Mouse (Mus musculus): ENCODE measurements around the gene Dlg2. TPM values are rescaled to one million over a fixed set of nuclear protein-coding genes. Genes with fewer than 3 reads are reported as not detected.

The Dlg2 gene
- total RNA-seq, 2 experiments from 2014 or later = 0.25 to 0.54 TPM

DNA sequence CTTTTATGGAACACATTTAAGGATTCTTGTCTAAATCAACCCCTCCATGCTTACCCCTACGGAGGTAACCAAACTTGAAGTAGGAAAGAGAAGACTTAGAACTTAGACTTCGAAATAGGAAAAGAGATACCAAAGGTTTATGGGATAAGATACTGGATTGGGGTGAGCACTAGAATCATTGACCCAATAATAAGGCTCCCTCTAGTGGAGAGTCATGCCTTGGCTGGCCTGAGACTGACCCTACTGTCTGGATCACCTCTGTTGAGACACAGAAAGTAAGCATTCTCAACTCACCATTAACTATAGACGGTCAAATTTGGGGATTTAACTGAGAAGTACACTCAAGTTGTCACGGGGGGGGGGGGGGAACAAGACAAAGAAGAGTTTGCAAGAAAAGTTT, 1847.2 kb downstream of the Dlg2 start:
- ATAC-seq (replicated peaks; ENCODE audit: poor library complexity) = peak; percentile 81

DNA sequence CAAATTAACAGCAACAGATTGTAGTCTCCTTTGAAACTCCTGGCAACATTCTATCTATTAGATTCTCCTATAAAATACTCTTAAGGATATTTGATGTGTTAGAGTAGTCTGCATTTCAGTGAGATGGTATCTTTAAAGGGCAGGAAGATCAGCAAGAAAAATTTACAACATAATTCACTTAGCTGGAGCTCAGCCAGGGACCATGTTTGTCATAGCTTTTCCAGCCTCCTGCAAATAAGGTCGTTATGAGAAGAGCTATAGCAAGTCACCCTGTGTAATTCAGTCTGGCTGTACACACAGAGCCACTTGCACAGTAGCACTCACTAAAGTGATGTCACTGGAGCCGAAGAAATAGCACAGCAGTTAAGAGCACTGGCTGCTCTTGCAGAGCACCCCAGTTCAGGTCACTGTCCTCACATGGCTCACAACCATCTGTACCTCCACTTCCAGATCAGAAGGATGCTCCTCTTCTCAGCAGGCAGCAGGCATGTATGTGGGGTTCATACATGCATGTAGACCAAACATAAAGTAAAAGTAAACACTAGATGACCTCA, 1850.9 kb downstream of the Dlg2 start:
- no peak for ATAC-seq (replicated peaks; ENCODE audit: poor library complexity)

DNA sequence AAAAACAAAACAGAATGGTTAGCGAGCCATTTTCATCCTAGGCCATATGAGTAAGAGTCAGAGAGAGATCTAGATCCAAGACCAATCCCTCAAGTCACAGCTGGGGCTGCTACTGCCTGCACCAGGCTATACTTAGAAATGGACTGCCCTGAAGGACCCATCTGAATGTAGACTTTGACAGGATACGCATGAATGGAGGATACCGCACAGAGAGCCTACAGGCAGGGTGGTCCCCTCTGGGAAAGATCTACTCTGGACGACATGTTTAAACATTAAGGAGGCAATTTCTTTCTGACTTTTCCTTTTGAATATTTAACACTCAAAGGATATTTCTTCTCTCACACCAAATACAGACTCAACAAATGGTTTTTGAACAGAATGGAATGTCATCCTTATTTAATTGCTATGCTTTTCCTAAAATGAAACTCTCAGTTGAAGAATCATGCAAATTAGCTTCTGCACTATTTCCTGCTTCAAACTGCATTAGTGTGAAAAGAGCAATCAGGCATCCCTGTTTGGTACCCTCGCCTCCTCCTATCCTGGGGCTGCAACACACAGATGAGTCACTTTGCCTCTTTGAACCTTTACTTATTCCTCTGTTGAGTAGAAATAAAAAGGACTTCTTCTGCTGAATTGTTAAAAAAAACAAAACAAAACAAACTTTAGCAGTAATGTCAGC, 1856.9 kb downstream of the Dlg2 start:
- ATAC-seq (replicated peaks; ENCODE audit: poor library complexity) = no peak

DNA sequence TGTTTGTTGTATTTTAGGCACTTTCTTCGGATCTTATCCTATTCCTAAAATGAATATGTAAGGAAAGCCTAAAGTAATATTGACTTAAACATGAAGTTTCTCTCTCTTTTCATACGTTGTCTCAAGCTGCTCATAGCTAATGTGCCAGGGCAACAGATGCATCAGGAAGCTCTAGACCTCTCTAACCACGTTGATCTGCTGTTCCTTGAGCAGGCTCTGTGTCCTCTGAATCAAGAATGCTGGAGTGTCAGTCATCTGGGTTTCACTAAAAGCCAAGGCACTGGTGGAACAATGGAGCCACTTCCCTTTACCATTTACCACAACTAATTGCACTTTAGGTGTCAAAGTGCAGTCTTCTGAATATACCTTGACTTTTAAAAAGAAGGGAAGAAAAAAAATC, 1880.1 kb downstream of the Dlg2 start:
- ATAC-seq (replicated peaks; ENCODE audit: poor library complexity) = no peak; the same call in 1 of the 2 replicates

DNA sequence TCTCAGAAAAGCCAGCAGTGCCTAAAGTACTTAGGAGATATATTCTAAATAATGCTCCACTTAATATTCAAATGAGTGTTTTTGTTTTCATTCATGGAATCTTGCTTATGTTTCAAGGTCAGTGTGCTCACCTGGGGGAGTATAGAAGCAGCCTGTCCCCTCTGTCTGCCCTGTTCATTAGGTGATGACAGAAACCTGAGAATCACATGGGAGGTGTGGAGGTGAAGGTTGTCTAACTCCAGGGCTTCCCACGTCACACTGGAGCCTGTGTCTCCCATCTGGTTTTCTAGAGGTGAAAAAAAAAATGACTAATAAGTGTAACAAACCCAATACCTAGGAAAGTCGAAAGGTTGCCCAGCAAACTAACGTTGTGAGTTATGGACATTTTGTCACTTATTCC, 1886.9 kb downstream of the Dlg2 start:
- ATAC-seq (replicated peaks; ENCODE audit: poor library complexity) = no peak

DNA sequence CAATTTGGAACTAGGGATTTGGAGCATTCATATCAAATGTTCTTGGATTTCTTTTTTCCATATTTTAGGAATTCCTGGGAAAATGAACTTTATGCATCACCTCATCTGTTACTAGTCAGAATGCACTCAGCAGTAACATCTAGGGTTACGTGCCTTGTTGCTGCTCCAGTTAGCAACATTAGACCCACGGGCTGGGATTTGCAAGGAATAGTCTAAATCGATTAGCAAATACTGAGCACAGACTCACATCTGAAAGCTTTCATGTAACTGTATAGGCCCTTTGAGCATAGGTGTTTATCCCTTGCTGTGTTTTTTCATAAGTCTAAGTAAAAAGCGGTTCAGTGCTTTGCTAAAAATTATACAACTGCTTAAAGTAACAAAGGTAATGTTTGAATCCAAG, 1887.3 kb downstream of the Dlg2 start:
- ATAC-seq (replicated peaks; ENCODE audit: poor library complexity) = no peak

DNA sequence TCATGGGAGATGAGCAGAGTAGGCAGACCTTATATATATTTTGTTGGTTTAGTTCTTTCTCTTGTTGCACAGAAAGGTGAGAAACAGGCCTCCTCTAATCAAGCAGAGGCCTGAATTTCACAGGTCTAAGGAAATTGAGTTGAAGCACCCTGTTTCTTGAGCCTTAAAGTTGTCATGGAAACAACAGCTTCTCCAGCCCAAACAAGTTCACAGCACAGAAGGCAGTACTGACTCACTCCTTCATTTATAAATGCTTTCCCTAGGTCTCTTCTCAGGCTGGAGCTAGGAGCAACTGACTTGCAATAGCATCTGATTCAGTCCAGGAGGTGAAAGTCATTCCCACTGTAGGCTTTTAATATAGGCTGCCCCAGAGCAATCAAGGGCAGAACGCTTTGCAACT, 1890.6 kb downstream of the Dlg2 start:
- no peak for ATAC-seq (replicated peaks; ENCODE audit: poor library complexity)

DNA sequence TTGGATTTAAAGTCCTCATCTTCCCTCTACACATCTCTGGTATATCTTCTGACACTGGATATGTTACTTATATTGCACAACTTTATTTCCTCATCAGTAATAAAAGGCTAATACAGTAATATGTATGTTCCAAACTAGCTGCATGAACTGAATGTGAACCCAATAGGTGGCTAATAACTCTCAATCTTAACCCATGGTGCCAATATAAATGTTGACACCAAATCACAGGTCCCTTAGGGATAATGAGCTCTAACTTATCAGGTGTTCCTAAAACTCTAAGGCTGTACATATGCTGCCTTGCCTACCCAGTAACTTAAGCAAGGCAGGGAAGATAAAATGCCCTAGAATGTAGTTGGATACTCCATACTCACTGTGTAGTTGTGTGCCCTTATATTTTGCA, 1894.0 kb downstream of the Dlg2 start:
- ATAC-seq (replicated peaks; ENCODE audit: poor library complexity) = no peak

DNA sequence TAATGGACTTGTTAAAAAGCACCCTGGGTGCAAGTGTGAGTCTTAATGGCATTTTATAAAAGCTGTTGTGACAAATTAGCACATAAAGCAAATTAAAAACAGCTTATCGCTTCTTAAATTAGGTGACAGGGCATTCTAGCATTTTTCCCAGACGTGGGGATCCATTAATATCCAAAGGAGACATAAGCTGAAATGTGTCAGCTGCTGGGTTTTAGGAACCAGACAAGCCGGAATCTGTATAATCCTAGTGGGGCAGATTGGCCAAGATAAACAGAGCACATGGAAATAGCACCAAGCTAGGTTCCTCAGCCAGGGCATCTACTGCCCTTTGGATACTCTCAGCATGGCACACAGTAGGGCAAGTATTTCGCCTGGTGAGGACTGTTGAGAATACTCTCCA, 1895.2 kb downstream of the Dlg2 start:
- ATAC-seq (replicated peaks; ENCODE audit: poor library complexity) = no peak

DNA sequence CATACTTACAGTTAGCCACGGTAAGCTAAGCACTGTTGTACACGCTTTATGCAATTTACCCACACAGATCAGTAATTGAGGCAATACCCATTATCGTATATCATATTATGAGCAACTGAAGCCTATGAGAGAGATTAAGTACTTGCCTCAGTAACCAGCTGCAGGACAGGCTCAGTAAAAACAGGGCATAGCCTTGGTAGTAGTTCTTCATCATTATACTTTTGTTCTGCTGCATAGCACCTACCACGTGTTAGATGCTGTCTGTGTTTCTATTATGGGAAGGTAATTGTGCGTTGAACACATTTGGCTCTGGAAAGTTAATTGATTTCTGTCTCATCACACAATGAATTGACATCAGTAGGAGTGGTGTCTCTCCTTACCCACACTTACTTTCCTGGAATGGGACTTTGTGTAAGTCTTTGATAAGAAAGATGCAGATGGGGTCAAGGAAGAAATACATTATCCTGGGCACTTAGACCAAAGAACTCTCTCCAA, 1897.4 kb downstream of the Dlg2 start:
- no peak for ATAC-seq (replicated peaks; ENCODE audit: poor library complexity)

DNA sequence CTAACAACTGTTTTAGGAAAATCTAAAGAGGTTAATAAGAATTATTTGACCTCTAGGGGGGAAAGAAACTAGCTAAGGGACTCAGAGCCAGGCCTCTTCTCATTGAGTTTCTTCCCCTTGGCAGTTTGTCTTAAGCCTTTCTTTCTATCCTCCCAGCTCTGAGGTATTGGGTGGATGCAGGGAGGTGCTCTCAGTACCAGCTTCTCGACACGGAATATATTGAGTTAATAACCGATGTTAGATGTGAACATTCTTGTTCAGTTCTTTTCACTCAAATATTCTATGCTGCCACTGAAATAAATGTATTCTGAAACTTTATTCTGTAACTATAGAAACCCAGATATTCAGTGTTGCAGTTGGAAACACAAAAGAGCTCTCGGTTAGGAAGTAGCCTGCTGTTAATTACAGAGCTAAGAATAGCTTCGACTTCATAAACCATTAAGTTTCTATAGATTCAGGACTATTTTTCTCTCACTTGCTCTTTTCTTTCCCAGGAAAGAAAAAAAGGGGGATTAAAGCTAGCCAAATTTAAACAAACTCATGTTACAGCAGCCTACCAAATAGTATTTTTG, 1907.5 kb downstream of the Dlg2 start:
- ATAC-seq (replicated peaks; ENCODE audit: poor library complexity) = no peak

DNA sequence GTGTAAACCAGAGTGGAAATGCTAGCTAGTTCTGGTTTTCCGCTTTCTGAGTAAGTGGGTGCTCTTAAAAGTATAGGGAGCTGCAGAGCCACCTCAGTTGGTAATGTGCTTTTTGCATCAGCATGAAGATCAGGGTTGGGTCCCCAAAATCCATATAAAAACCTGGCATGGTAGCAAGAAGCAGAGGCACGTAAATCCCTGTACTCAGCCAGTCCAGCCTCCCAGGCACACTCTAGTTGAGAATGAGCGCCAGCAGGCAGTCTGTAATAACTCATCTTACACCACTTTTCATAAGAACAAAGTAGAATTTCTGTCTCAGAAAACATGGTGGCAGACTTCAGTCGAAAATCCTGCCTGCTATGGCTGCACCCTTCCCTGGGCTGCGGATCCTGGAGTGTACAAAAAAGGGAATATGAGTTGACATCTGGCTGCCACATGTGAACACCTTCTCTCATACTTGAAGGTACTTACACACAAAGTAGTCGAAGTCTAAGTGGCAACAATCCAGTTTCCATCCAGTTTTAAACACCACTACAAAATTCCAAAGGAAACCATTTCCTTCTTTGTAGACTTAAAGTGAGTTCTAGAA, 1915.7 kb downstream of the Dlg2 start:
- ATAC-seq (replicated peaks; ENCODE audit: poor library complexity) = no peak

DNA sequence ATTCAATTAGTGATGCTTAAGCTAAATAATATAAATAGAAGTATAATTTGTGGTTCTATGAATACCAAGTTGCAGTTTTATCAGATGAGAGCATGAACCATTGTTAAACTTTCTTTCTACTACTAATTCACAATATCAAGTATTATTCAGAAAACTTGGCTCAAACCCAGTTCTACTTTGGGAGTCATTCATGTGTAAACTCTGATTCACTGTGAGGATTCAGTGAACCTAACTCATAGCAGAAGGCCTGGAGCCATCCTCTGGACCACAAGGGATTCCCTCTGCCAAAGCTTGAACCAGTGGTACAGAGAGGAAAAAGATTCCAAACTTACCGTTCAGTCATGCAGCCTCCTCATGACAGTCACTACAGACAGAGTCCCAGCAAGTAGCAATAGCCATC, 1920.3 kb downstream of the Dlg2 start:
- no peak for ATAC-seq (replicated peaks; ENCODE audit: poor library complexity)

DNA sequence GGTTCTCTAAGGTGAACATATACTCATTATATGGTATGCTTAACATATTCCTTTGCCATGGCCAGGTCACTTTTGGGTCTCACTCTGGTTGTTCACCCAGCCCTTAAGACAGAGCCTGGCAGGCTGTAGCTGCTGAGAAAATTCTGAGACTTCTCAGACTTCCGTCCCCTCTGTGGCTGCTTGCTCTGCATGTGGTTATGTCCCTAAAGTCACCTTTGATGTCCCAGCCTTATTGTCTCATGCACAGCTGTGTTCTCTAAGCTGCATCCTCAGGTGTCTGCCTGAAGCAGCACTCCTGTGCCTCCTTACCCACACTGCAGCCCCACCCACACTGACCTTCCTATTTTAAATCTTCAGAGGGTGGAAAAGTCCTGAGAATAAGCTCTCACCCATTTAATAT, 1922.4 kb downstream of the Dlg2 start:
- ATAC-seq (replicated peaks; ENCODE audit: poor library complexity) = no peak

DNA sequence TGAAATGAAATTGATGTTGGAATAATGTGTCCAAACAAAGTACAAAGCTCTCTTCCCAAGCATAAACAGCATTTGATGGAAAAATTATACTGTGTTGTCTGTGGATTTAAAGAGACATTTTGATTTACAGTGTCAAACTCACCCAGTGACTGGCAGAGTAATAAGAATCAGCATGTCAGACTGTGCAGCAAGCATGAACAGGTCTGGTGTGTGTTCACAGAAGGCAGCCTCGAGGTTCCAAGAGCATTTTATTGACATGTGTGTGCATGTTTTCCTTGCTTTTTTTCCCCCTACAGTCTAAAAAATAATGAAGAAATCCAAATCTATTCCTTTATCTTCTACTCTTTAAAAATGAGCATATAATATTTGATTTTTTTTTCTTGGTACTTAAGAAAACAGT, 1924.1 kb downstream of the Dlg2 start:
- ATAC-seq (replicated peaks; ENCODE audit: poor library complexity) = no peak

DNA sequence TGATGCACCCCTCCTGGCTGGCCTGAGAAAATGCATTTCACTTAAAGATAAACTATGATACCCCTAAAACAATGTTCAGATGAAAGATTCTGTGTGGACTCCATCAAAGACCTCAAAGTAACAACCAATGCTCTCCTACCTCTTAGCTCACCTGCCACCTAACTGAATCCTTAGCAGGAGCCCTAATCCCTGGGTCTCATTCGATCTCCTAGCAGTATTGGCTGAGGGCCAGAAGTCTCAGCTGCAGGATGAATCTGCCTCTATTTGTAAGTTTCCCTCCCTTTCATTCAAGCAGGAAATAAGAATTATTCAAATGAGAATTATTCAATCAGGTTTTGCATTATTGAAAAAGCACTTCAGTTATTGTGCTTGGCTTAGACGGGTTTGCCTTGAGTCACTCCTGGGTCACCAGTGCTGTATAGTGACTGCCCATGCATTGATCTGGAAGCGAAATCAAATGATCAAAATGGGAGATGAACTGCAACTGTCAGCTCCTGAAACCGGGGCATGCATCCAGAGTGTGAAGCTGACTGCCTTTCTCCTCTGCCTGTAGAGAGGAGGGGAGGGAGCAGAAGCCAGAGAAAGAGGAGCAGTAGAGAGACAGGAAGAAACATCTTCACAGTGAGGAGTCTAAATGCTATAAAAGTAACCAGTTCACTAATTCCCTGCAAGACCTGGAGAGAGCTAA, 1924.7 kb downstream of the Dlg2 start:
- ATAC-seq (replicated peaks; ENCODE audit: poor library complexity) = no peak

DNA sequence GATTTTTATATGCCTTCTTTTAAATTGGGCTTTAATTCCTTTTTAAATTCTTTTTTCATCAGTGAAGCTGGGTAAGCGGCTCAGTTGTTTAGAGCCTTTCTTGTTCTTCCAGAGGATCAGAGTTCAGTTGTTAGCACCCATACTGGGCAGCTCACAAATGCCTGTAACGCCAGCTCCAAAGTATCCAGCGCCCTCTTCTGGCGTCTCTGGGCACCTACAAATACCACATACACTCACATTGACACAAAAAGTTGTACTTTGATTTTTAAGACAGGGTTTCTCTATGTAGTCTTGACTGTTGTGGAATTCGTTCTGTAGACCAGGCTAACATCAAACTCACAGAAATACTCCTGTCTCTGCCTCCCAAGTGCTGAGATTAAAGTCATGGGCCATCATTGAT, 1932.0 kb downstream of the Dlg2 start:
- ATAC-seq (replicated peaks; ENCODE audit: poor library complexity) = 0 out of 2 replicates have a peak, but pooled peaks have one; percentile 39

DNA sequence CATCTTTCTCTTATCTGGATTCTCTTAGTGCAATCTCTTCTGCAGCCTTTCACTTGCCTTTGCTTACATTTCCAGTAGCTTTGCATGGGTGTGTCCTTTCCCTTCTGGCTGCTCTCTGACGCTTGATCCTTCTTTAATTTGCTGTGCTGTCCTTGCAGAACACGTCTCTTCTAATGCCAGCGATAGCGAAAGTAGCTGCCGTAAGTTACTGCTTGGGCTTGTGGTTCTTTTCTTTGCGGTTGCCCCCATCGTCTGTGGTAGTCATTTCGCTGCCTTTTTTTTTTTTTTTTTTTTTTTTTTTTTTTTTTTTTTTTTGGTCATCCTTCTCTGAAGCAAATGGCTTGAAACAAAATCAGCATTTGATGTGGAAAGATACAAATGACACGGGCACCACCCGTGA, 1944.0 kb downstream of the Dlg2 start:
- ATAC-seq (replicated peaks; ENCODE audit: poor library complexity) = peak; percentile 85

DNA sequence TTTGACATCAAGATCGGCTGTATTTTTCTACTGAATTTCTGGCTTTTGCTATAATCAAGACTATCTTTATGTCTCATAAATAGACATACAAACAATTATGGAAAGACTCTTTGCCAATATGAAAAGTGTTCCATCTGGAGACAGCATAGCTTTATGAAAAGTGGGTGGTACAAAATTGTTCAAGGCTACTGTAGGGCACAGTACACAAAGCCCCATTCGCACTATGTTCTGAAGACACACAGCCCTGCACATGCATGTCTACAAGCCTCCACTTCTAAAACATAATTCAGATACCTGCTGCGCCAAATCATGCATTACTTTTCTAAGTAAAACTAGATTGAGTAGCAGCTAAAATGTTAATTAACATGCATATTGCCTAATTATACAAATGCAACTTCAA, 1946.5 kb downstream of the Dlg2 start:
- ATAC-seq (replicated peaks; ENCODE audit: poor library complexity) = no peak

DNA sequence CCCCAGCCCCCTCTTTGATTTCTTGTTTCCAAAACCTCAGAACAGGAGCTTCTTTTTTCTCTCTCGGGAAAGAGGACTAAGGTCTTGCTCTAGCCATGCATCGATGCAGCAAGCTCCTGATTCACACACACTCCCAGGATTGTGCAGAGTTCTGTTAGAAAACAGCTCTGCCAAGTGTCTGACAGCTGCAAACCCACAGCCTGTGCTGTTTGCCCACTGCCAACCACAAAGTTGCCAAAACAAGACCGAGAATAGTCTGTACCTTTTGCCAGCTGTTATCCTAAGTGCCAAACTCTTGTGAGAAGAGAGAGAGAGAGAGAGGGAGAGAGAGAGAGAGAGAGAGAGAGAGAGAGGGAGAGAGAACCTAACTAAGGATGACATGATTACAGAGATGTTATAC, 1948.2 kb downstream of the Dlg2 start:
- ATAC-seq (replicated peaks; ENCODE audit: poor library complexity) = no peak

DNA sequence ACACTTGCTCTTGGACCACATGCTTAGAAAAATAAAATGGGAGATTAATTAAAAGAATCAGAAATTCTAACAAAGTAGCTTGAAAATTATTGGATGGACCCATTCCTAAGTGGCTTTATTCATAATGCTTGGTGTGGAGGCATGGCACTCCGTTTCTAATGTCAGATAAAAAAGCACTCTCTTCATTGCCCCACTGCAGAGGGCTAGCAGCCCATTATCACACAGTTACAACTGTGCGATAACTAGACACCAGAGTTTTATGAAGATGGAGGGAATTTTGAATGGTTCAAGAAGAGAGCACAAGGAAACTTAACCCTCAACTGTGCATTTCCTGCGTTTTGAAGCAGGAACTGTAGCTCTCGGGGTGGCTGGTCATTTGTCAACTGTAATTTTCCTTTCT, 1950.8 kb downstream of the Dlg2 start:
- ATAC-seq (replicated peaks; ENCODE audit: poor library complexity) = peak; percentile 27; the same call in 1 of the 2 replicates

DNA sequence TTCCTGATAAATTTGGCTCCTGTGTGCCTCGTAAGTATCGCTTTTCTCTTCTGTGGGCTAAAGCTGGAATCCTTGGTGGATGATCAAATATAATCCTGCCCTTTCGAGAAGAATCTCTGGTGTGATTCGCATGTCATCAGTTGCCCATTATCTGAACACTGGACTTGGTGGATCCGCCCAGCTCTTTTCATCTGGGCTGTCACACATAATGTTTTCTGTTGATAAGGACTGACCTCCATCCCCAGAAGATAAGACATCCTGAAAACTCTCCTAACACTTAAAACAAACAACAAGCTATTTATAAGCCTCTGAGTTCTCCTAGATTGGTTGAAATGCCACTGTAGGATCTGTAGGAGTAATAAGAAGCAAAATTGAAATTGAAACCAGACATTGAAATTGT, 1952.2 kb downstream of the Dlg2 start:
- peak; percentile 54 for ATAC-seq (replicated peaks; ENCODE audit: poor library complexity)
